Mouse (Mus musculus) small intestine, adult 2 months (tissue): ENCODE results near the gene Marcksl1.

Experiments used
- CTCF ChIP-seq: fragments of 200-500 bp; IDR thresholded peaks from 2 replicates; pipeline ENCODE4 v1.5.1; 2012; ENCODE audit warnings: low read depth, mild to moderate bottlenecking, control low read depth, inconsistent platforms, low read length, moderate library complexity, mixed read lengths; ENCODE audit not compliant: insufficient replicate concordance, insufficient read length; ENCODE audit errors: extremely low read depth
- POLR2A ChIP-seq: fragments of 200-500 bp; IDR thresholded peaks from 2 replicates; pipeline ENCODE4 v1.6.1; 2012; ENCODE audit warnings: low read depth, mild to moderate bottlenecking, control low read depth, inconsistent platforms, low read length, moderate library complexity

DNA sequence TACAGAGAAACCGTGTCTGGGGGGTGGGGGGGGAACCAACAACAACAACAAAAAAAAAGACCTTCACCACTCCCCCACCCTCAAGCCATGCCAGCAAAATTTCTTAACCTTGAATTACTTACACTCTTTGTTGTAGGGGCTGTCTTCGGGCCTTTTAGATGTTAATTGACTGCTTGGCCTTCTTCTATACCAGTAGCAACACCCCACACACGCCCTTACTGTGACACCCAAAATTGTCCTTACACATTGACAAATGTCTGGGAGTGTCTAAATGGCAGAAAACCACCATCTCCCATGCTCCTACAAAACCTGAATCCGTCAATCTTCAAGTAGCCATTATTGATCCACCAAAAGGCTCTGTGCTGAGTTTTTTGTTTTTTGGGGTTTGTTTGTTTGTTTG lies 30.7 kb downstream of the Marcksl1 start:
- TF ChIP-seq POLR2A (no peak), CTCF (no peak)
